Mouse (Mus musculus): ENCODE measurements at regions not wholly inside any gene's neighbourhood (a gene's known extent, or its start where the extent isn't known, plus 50 kb on each side); places are given as distances from the start of the nearest gene placed in this dataset.

- no peak overlapping the region for H3K9ac ChIP-seq
- no peak overlapping the region for H3K4me2 ChIP-seq
- WGBS (ENCODE audit: insufficient replicate concordance), result 52% methylated on average over 1 of the region's 1 CpGs
- H3K27me3 ChIP-seq, result no peaks in the 10 kb centered on the region
- ATAC-seq (ENCODE audit: low read depth) (no peak), DNase-seq (no peak)
- no peak overlapping the region for H3K27ac ChIP-seq
- no peak overlapping the region for H3K4me3 ChIP-seq (replicated peaks)
- no peaks in the 10 kb centered on the region for H3K4me1 ChIP-seq (replicated peaks)
- no peaks in the 10 kb centered on the region for H3K9me3 ChIP-seq (replicated peaks)
- no peaks in the 10 kb centered on the region for H3K36me3 ChIP-seq
These were observed 752.7 kb upstream of the Sel1l start for GRCm38 (mm10) chr12:92601673-92602072.

DNA sequence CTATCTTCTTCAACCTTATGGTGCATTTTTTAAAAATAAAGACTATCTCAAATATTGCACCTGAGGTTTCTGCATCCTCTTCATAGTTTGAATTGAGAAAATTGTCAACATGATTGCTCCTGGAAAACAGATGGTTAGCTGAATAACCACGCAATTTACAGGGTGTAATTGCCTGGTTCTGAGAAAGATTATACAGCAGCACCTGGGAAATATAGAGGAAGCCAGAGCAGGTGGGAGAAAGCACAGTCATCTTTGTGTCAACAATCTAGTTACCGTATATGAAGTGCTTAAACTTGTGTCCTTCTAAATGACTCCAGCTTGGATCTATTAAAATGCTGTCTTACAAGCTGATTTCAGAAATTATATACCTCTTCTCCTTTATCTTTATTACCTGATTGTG, 740.8 kb upstream of the Sel1l start:
- ATAC-seq (ENCODE audit: low read depth) (no peak), DNase-seq (no peak)
- Histone ChIP-seq H3K9ac (no peak overlapping the region), H3K4me1 (replicated peaks) (no peaks in the 10 kb centered on the region), H3K9me3 (replicated peaks) (no peaks in the 10 kb centered on the region), H3K4me2 (no peak overlapping the region), H3K27ac (no peak overlapping the region), H3K36me3 (no peaks in the 10 kb centered on the region), H3K27me3 (no peaks in the 10 kb centered on the region), H3K4me3 (replicated peaks) (no peak overlapping the region)
- whole genome bisulfite sequencing (ENCODE audit: insufficient replicate concordance), result 66% methylated on average over 2 of the region's 2 CpGs

- no peaks in the 10 kb centered on the region for H3K9me3 ChIP-seq (replicated peaks)
- DNase-seq (no peak), ATAC-seq (ENCODE audit: low read depth) (no peak)
- H3K36me3 ChIP-seq, result no peaks in the 10 kb centered on the region
- 69% methylated on average over 6 of the region's 6 CpGs for WGBS (ENCODE audit: insufficient replicate concordance)
- no peak overlapping the region for H3K9ac ChIP-seq
- H3K4me1 ChIP-seq (replicated peaks), result no peaks in the 10 kb centered on the region
- no peak overlapping the region for H3K4me2 ChIP-seq
- H3K27me3 ChIP-seq, result no peaks in the 10 kb centered on the region
- H3K4me3 ChIP-seq (replicated peaks), result no peak overlapping the region
- no peak overlapping the region for H3K27ac ChIP-seq
These were observed 740.3 kb upstream of the Sel1l start for GRCm38 (mm10) chr12:92589305-92589704.

DNA sequence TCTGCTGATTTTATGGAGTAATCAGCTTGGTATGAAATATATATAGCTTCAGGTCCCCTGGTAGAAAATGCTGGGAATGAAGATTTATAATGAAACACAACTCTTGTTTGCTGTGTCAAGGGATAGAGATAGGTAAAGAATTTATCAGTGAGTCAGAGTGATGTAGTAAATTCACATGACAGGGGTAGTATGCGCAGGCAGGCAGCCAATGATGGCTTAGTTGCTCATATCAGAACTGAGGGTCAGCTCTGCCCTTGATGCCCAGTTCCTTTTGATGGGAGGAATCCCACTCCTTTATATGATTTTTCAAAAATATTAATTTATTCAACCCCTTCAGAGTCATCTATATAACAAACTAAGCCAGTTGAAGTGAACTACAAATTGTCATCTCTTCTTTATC, 729.6 kb upstream of the Sel1l start:
- H3K9ac ChIP-seq, result no peak overlapping the region
- no peak for ATAC-seq (ENCODE audit: low read depth)
- 75% methylated on average over 1 of the region's 1 CpGs for WGBS (ENCODE audit: insufficient replicate concordance)

More for the DNA sequence above, 729.6 kb upstream of the Sel1l start:
- Histone ChIP-seq H3K9me3 (replicated peaks) (no peaks in the 10 kb centered on the region), H3K4me3 (replicated peaks) (no peak overlapping the region), H3K4me2 (no peak overlapping the region), H3K27me3 (no peaks in the 10 kb centered on the region), H3K27ac (no peak overlapping the region), H3K36me3 (no peaks in the 10 kb centered on the region), H3K4me1 (replicated peaks) (no peaks in the 10 kb centered on the region)
- no peak for DNase-seq
